Mouse (Mus musculus): ENCODE data around the gene Smpdl3a.

- TF ChIP-seq CTCF (conservative IDR thresholded peaks at IDR 0.05; ENCODE audit: low read length) (peak; percentile 31), NANOG (IDR thresholded peaks at IDR 0.05; ENCODE audit: borderline replicate concordance, low read length) (no peak)
Measured at GRCm38 (mm10) chr10:57796057-57796456, 1.9 kb downstream of the Smpdl3a start.
